Mouse (Mus musculus): ENCODE measurements around the gene Tk1.

GRCm38 (mm10) chr11:117801650-117802049 lies 24.2 kb downstream of the Tk1 start:
- TF ChIP-seq POLR2A (IDR thresholded peaks at IDR 0.05; ENCODE audit: low read depth, low read length) = no peak
- no peak for TF ChIP-seq CTCF (IDR thresholded peaks at IDR 0.05; ENCODE audit: extremely low read depth, insufficient read depth, insufficient read length, insufficient replicate concordance)
